Mouse (Mus musculus): ENCODE measurements around the gene Gm4131. TPM values are rescaled to one million over a fixed set of nuclear protein-coding genes. Genes with fewer than 3 reads are reported as not detected.
"Not testable (repeated sequence)": the region's sequence is repeated elsewhere in the genome, so short reads cannot be mapped to it uniquely, and the experiment has no call there.

Gm4131 gene
- 0.27 and 0.30 TPM in 2 replicates for polyA plus RNA-seq (2015; fragmentation: Nextera tagmentation; extraction: Ambion mirVana)

- H3K27ac ChIP-seq (ENCODE audit: low read length); H3K27me3 ChIP-seq (ENCODE audit: insufficient read depth, low read length); H3K4me3 ChIP-seq (ENCODE audit: low read length); ATAC-seq (ENCODE audit: low FRiP score, low TSS enrichment); H3K9me3 ChIP-seq (ENCODE audit: low read length); H3K4me2 ChIP-seq (replicated peaks; ENCODE audit: low read depth, low read length); H3K36me3 ChIP-seq (ENCODE audit: insufficient read depth, low read length); H3K9ac ChIP-seq (replicated peaks; ENCODE audit: low read length): not testable (repeated sequence)
- peaks cover 20% of the 10 kb centered on the region for H3K4me1 ChIP-seq (ENCODE audit: insufficient read depth, low read length)
- 88% methylated on average over 9 of the region's 9 CpGs for WGBS
Observed at GRCm38 (mm10) chr14:62566821-62567220, at the start of gene Gm4131. Gene Gm4131, minus strand, starts transcription at chr14:62566921.

DNA sequence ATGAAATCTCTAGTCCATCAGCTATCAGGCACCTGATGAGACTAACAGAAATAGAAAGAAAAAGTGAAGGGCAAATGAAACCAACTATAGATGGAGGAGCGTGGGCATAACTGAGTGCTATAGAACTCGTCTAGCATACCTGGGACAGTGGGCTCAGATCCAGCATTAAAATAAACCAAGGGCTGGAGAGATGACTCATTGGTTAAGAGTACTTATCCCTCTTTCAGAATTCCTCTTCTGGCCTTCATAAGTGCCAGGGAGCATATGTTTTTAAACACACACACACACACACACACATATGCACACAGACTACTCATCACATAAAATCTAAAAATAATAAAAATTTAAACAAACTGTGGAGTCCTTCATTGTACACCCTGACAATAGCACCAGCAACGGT, 43.2 kb upstream of the Gm4131 start:
- Histone ChIP-seq H3K9ac (replicated peaks; ENCODE audit: low read length) (no peak overlapping the region), H3K9me3 (ENCODE audit: low read length) (no peaks in the 10 kb centered on the region), H3K4me2 (replicated peaks; ENCODE audit: low read depth, low read length) (no peak overlapping the region), H3K36me3 (ENCODE audit: insufficient read depth, low read length) (no peaks in the 10 kb centered on the region), H3K27ac (ENCODE audit: low read length) (no peak overlapping the region), H3K4me3 (ENCODE audit: low read length) (no peak overlapping the region), H3K4me1 (ENCODE audit: insufficient read depth, low read length) (no peaks in the 10 kb centered on the region), H3K27me3 (ENCODE audit: insufficient read depth, low read length) (no peaks in the 10 kb centered on the region)
- WGBS = 83% methylated on average over 3 of the region's 3 CpGs
- no peak for ATAC-seq (ENCODE audit: low FRiP score, low TSS enrichment)

DNA sequence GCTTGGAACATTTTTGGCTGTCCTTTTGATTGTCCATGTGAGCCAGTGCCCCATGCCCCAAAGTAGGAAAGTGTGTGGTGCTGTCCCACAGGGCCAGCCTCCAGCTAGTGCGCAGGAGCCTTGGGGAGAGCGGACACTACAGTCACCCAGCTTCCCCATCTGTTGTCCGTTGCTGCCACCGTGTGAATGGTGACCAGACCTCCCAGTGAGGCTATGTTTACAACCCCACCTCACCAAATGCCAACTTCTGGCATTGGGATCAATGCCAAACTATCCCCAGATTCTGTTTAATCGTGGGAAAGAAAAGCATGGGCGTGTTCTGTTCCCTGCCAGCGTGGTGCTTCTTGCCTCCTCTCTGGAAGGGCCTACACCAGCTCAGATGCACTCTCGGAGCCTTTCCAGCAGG, 41.1 kb upstream of the Gm4131 start:
- Histone ChIP-seq H3K36me3 (ENCODE audit: insufficient read depth, low read length) (no peaks in the 10 kb centered on the region), H3K4me3 (ENCODE audit: low read length) (no peak overlapping the region), H3K4me1 (ENCODE audit: insufficient read depth, low read length) (no peaks in the 10 kb centered on the region), H3K27ac (ENCODE audit: low read length) (no peak overlapping the region), H3K4me2 (replicated peaks; ENCODE audit: low read depth, low read length) (no peak overlapping the region), H3K9ac (replicated peaks; ENCODE audit: low read length) (no peak overlapping the region), H3K9me3 (ENCODE audit: low read length) (no peaks in the 10 kb centered on the region), H3K27me3 (ENCODE audit: insufficient read depth, low read length) (no peaks in the 10 kb centered on the region)
- no peak for ATAC-seq (ENCODE audit: low FRiP score, low TSS enrichment)
- WGBS = 67% methylated on average over 8 of the region's 8 CpGs

GRCm38 (mm10) chr14:62602869-62603268, 36.1 kb upstream of the Gm4131 start:
- Histone ChIP-seq H3K27me3 (ENCODE audit: insufficient read depth, low read length) (no peaks in the 10 kb centered on the region), H3K27ac (ENCODE audit: low read length) (no peak overlapping the region), H3K4me2 (replicated peaks; ENCODE audit: low read depth, low read length) (no peak overlapping the region), H3K4me3 (ENCODE audit: low read length) (no peak overlapping the region), H3K4me1 (ENCODE audit: insufficient read depth, low read length) (no peaks in the 10 kb centered on the region), H3K36me3 (ENCODE audit: insufficient read depth, low read length) (no peaks in the 10 kb centered on the region), H3K9me3 (ENCODE audit: low read length) (no peaks in the 10 kb centered on the region), H3K9ac (replicated peaks; ENCODE audit: low read length) (no peak overlapping the region)
- 85% methylated on average over 1 of the region's 1 CpGs for WGBS
- ATAC-seq (ENCODE audit: low FRiP score, low TSS enrichment) = no peak

DNA sequence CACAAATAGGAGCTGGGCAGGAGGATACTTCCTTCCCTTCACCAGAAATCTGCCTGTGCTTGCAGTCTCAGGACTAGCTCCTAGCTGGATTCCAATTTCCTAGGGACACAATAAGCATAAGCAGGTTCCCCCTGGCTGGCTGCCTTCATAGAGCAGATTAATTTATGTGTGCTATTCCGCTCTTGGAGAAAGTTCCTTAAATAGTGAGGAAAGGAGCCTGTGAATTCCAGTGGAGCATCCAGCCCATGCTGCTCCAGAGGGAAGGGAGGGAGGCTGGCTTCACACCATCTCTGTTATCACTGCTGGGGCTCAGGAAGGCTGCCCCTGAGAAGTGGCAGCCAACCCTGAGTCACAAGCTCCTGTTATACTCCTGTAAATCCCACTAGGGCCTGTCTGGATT, 35.5 kb upstream of the Gm4131 start:
- H3K36me3 ChIP-seq (ENCODE audit: insufficient read depth, low read length) = no peaks in the 10 kb centered on the region
- H3K27me3 ChIP-seq (ENCODE audit: insufficient read depth, low read length) = no peaks in the 10 kb centered on the region
- no peak for ATAC-seq (ENCODE audit: low FRiP score, low TSS enrichment)
- H3K27ac ChIP-seq (ENCODE audit: low read length) = no peak overlapping the region
- WGBS = 20% methylated on average over 1 of the region's 1 CpGs
- H3K9me3 ChIP-seq (ENCODE audit: low read length) = no peaks in the 10 kb centered on the region
- H3K9ac ChIP-seq (replicated peaks; ENCODE audit: low read length) = no peak overlapping the region
- H3K4me1 ChIP-seq (ENCODE audit: insufficient read depth, low read length) = no peaks in the 10 kb centered on the region
- H3K4me2 ChIP-seq (replicated peaks; ENCODE audit: low read depth, low read length) = no peak overlapping the region
- H3K4me3 ChIP-seq (ENCODE audit: low read length) = no peak overlapping the region

DNA sequence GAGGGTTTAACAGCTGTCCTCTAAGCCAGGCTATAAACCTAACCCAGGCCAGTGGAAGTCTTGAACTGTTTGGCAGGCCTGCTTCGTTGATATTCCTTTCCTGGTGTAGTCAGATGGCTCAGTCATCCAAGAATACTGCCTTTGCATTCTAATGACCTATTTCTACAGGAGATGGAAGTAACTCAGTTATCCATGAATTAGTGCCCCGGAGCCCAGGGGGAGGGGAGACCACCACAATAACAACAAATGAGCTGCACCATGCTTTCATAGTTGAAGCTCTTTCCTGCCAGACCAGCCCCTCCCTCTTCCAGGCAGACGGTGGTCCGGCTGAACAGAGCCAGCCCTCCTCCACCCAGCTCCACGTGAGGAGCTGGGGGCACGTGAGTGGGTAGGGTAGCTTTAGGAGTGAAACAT, 33.4 kb upstream of the Gm4131 start:
- 34% methylated on average over 6 of the region's 6 CpGs for WGBS
- no peak for ATAC-seq (ENCODE audit: low FRiP score, low TSS enrichment)

DNA sequence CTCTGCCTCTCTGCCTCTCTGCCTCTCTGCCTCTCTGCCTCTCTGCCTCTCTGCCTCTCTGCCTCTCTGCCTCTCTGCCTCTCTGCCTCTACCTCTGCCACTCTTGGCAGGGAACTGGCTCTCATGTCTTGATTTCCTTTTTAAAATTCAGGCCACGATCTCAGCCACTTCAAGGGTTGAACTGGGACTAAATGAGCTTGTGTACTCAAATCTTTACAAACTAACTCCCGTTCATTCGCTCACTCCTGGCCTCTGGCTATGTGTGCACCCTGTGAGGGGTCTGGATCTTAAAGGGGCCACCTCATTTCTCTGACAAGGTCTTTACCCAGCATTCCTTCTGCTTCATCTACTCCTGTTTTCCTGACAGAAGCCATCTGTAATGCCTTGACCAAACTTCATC, 18.6 kb upstream of the Gm4131 start:
- H3K9me3 ChIP-seq (ENCODE audit: low read length) = no peaks in the 10 kb centered on the region
- 0 out of 2 replicates have a peak, but pooled peaks cover 6% of the 10 kb centered on the region for H3K4me1 ChIP-seq (ENCODE audit: insufficient read depth, low read length)
- H3K9ac ChIP-seq (replicated peaks; ENCODE audit: low read length) = no peak overlapping the region
- H3K27ac ChIP-seq (ENCODE audit: low read length) = no peak overlapping the region
- 41% methylated on average over 3 of the region's 3 CpGs for WGBS
- H3K4me2 ChIP-seq (replicated peaks; ENCODE audit: low read depth, low read length) = no peak overlapping the region
- no peak for ATAC-seq (ENCODE audit: low FRiP score, low TSS enrichment)
- H3K4me3 ChIP-seq (ENCODE audit: low read length) = no peak overlapping the region
- no peaks in the 10 kb centered on the region for H3K27me3 ChIP-seq (ENCODE audit: insufficient read depth, low read length)
- H3K36me3 ChIP-seq (ENCODE audit: insufficient read depth, low read length) = no peaks in the 10 kb centered on the region

More for the DNA sequence above, 33.4 kb upstream of the Gm4131 start:
- Histone ChIP-seq H3K36me3 (ENCODE audit: insufficient read depth, low read length) (no peaks in the 10 kb centered on the region), H3K4me1 (ENCODE audit: insufficient read depth, low read length) (no peaks in the 10 kb centered on the region), H3K4me3 (ENCODE audit: low read length) (no peak overlapping the region), H3K9me3 (ENCODE audit: low read length) (no peaks in the 10 kb centered on the region), H3K27me3 (ENCODE audit: insufficient read depth, low read length) (no peaks in the 10 kb centered on the region), H3K9ac (replicated peaks; ENCODE audit: low read length) (no peak overlapping the region), H3K4me2 (replicated peaks; ENCODE audit: low read depth, low read length) (no peak overlapping the region), H3K27ac (ENCODE audit: low read length) (no peak overlapping the region)

DNA sequence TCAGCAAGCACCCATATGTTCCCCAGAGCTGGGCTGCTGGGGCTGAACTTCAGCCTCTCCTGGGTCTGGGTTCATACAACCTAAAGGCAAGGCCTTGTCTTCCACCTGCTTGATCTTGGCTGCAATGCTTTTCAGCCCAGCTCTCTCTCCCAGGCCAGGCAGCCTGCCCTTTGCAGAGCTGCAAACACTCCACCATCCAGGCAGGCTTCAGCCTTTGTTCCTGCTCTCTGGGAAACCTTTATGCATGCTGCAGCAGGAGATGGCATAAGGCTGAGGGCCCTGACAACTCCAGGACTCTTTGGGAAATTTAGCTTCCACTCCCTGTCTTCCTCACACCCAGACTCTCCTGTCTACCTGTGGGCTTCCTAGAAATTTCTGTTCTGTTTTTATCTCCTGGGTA, 17.9 kb upstream of the Gm4131 start:
- Histone ChIP-seq H3K9ac (replicated peaks; ENCODE audit: low read length) (no peak overlapping the region), H3K9me3 (ENCODE audit: low read length) (no peaks in the 10 kb centered on the region), H3K4me1 (ENCODE audit: insufficient read depth, low read length) (0 out of 2 replicates have a peak, but pooled peaks cover 6% of the 10 kb centered on the region), H3K27me3 (ENCODE audit: insufficient read depth, low read length) (no peaks in the 10 kb centered on the region), H3K36me3 (ENCODE audit: insufficient read depth, low read length) (no peaks in the 10 kb centered on the region), H3K27ac (ENCODE audit: low read length) (peak overlapping the region; percentile 59), H3K4me3 (ENCODE audit: low read length) (no peak overlapping the region), H3K4me2 (replicated peaks; ENCODE audit: low read depth, low read length) (no peak overlapping the region)
- ATAC-seq (ENCODE audit: low FRiP score, low TSS enrichment) = no peak

GRCm38 (mm10) chr14:62581768-62582167, 15.0 kb upstream of the Gm4131 start:
- no peak overlapping the region for H3K4me2 ChIP-seq (replicated peaks; ENCODE audit: low read depth, low read length)
- no peaks in the 10 kb centered on the region for H3K36me3 ChIP-seq (ENCODE audit: insufficient read depth, low read length)
- WGBS = 75% methylated on average over 9 of the region's 9 CpGs
- H3K27ac ChIP-seq (ENCODE audit: low read length) = no peak overlapping the region
- no peaks in the 10 kb centered on the region for H3K9me3 ChIP-seq (ENCODE audit: low read length)
- ATAC-seq (ENCODE audit: low FRiP score, low TSS enrichment) = no peak
- 0 out of 2 replicates have a peak, but pooled peaks cover 6% of the 10 kb centered on the region for H3K4me1 ChIP-seq (ENCODE audit: insufficient read depth, low read length)
- no peak overlapping the region for H3K4me3 ChIP-seq (ENCODE audit: low read length)
- no peak overlapping the region for H3K9ac ChIP-seq (replicated peaks; ENCODE audit: low read length)
- H3K27me3 ChIP-seq (ENCODE audit: insufficient read depth, low read length) = no peaks in the 10 kb centered on the region

DNA sequence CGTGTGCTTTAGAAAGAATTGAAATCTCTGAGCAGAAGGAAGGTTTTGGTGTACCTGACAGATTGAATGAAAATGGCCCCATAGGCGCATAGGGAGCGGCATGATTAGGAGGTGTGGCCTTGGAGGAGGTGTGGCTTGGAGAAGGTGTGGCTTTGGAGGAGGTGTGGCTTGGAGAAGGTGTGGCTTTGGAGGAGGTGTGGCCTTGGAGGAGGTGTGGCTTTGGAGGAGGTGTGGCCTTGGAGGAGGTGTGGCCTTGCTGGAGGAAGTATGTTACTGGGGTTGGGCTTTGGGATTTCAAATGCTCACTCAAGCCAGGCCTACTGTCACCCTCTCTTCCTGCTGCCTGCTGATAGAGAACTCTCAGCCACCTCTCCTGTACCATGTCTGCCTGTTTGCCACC, 14.2 kb upstream of the Gm4131 start:
- no peaks in the 10 kb centered on the region for H3K9me3 ChIP-seq (ENCODE audit: low read length)
- 78% methylated on average over 3 of the region's 3 CpGs for WGBS
- no peak overlapping the region for H3K9ac ChIP-seq (replicated peaks; ENCODE audit: low read length)
- H3K4me2 ChIP-seq (replicated peaks; ENCODE audit: low read depth, low read length) = no peak overlapping the region
- H3K36me3 ChIP-seq (ENCODE audit: insufficient read depth, low read length) = no peaks in the 10 kb centered on the region
- ATAC-seq (ENCODE audit: low FRiP score, low TSS enrichment) = no peak
- 0 out of 2 replicates have a peak, but pooled peaks cover 6% of the 10 kb centered on the region for H3K4me1 ChIP-seq (ENCODE audit: insufficient read depth, low read length)
- H3K27me3 ChIP-seq (ENCODE audit: insufficient read depth, low read length) = no peaks in the 10 kb centered on the region
- H3K27ac ChIP-seq (ENCODE audit: low read length) = no peak overlapping the region
- no peak overlapping the region for H3K4me3 ChIP-seq (ENCODE audit: low read length)

All from kidney, embryonic 16.5 days (tissue).